Mouse (Mus musculus): ENCODE data around the gene Bpifa2.

DNA sequence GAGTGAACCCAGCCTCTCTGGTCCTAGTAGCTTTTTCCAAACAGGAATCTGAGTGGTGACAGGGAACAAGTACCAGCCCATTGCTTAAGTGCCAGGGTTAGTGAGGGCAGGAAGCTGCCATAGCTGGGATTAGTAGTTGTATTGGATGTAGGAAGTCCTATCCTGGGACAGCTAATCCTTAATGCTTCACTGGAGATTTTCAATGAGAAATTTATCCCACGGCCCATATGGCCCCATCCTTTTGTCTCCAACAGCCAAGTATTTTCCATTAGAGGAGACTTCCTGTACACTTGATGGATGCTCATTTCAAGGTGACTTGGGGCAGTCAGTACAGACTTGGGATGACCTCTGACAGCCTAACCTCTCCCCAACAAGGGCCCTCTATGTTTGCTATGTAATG lies 3.6 kb upstream of the Bpifa2 start:
- TF ChIP-seq CTCF (IDR thresholded peaks at IDR 0.05; ENCODE audit: low read depth) (no peak), EP300 (optimal IDR thresholded peaks at IDR 0.05) (no peak)

All from stomach, postnatal 0 days (tissue).